Mouse (Mus musculus) liver, embryonic 14.5 days (tissue): ENCODE measurements around the gene Sec14l3.
"Not testable (repeated sequence)": the region's sequence is repeated elsewhere in the genome, so short reads cannot be mapped to it uniquely, and the experiment has no call there.

ENCODE experiments used
- CTCF ChIP-seq: IDR thresholded peaks from 2 replicates; pipeline ENCODE4 v1.5.1; 2016; ENCODE audit warnings: antibody characterized with exemption, low read depth, control low read depth
- EP300 ChIP-seq: IDR thresholded peaks from 2 replicates; pipeline ENCODE4 v1.6.1; 2016; ENCODE audit warnings: antibody characterized with exemption, low read depth

DNA sequence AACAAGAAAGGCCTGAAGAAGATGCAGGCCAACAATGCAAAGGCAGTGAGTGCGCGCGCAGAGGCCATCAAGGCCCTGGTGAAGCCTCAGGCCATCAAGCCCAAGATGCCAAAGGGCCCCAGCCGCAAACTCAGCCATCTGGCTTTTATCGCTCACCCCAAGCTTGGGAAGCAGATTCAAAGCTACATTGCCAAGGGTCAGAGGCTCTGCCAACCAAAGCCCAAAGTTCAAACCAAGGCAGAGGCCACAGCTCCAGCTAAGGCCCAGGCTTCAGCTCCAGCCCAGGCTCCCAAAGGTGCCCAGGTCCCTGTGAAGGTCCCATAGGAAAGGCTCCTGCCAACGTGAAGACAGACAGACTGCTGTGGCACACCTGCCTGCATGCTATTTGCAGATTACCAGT, 43.3 kb downstream of the Sec14l3 start:
- TF ChIP-seq CTCF, EP300: not testable (repeated sequence)
